Mouse (Mus musculus): ENCODE data around the gene Ube2n. TPM values are rescaled to one million over a fixed set of nuclear protein-coding genes. Genes with fewer than 3 reads are reported as not detected.
"Not testable (repeated sequence)": the region's sequence is repeated elsewhere in the genome, so short reads cannot be mapped to it uniquely, and the experiment has no call there.

The Ube2n gene
- total RNA-seq, 2 experiments from 2014 or later: 203 to 205 TPM

- DNase-seq (ENCODE audit: low spot score in 2 of 2): no peak
Observed at GRCm38 (mm10) chr10:95525037-95525675, 10.2 kb downstream of the Ube2n start.

GRCm38 (mm10) chr10:95525871-95526270 lies 10.9 kb downstream of the Ube2n start:
- no peak for DNase-seq (ENCODE audit: low spot score in 2 of 2)

GRCm38 (mm10) chr10:95526495-95527122 lies 11.7 kb downstream of the Ube2n start:
- DNase-seq (ENCODE audit: low spot score in 2 of 2): no peak

- DNase-seq (ENCODE audit: low spot score in 2 of 2): no peak
Observed at GRCm38 (mm10) chr10:95530551-95531121, 15.7 kb downstream of the Ube2n start.

- DNase-seq (ENCODE audit: low spot score in 2 of 2): no peak
Observed at GRCm38 (mm10) chr10:95532916-95533315, 18.0 kb downstream of the Ube2n start.

- DNase-seq (ENCODE audit: low spot score in 2 of 2): no peak
Observed at GRCm38 (mm10) chr10:95533382-95533781, 18.4 kb downstream of the Ube2n start.

- no peak for DNase-seq (ENCODE audit: low spot score in 2 of 2)
Observed at GRCm38 (mm10) chr10:95535399-95536221, 20.7 kb downstream of the Ube2n start.

GRCm38 (mm10) chr10:95536222-95536541 lies 21.2 kb downstream of the Ube2n start:
- no peak for DNase-seq (ENCODE audit: low spot score in 2 of 2)

- no peak for DNase-seq (ENCODE audit: low spot score in 2 of 2)
Observed at GRCm38 (mm10) chr10:95539260-95539659, 24.3 kb downstream of the Ube2n start.

- DNase-seq (ENCODE audit: low spot score in 2 of 2): no peak
Observed at GRCm38 (mm10) chr10:95539841-95540240, 24.9 kb downstream of the Ube2n start.

GRCm38 (mm10) chr10:95542916-95543315 lies 28.0 kb downstream of the Ube2n start:
- DNase-seq (ENCODE audit: low spot score in 2 of 2): peak in 1 of 2 experiments; percentile 77

GRCm38 (mm10) chr10:95543377-95543776 lies 28.4 kb downstream of the Ube2n start:
- no peak for DNase-seq (ENCODE audit: low spot score in 2 of 2)

- no peak for DNase-seq (ENCODE audit: low spot score in 2 of 2)
Observed at GRCm38 (mm10) chr10:95544004-95544403, 29.1 kb downstream of the Ube2n start.

GRCm38 (mm10) chr10:95544651-95545050 lies 29.7 kb downstream of the Ube2n start:
- DNase-seq (ENCODE audit: low spot score in 2 of 2): no peak

- no peak for DNase-seq (ENCODE audit: low spot score in 2 of 2)
Observed at GRCm38 (mm10) chr10:95545051-95545450, 30.1 kb downstream of the Ube2n start.

- DNase-seq (ENCODE audit: low spot score in 2 of 2): no peak
Observed at GRCm38 (mm10) chr10:95546178-95546577, 31.2 kb downstream of the Ube2n start.

GRCm38 (mm10) chr10:95548154-95548826 lies 33.3 kb downstream of the Ube2n start:
- DNase-seq (ENCODE audit: low spot score in 2 of 2): no peak

- DNase-seq (ENCODE audit: low spot score in 2 of 2): not testable (repeated sequence)
Observed at GRCm38 (mm10) chr10:95549080-95549479, 34.1 kb downstream of the Ube2n start.

- DNase-seq (ENCODE audit: low spot score in 2 of 2): no peak
Observed at GRCm38 (mm10) chr10:95550506-95550905, 35.6 kb downstream of the Ube2n start.

- DNase-seq (ENCODE audit: low spot score in 2 of 2): no peak
Observed at GRCm38 (mm10) chr10:95551752-95552151, 36.8 kb downstream of the Ube2n start.

- no peak for DNase-seq (ENCODE audit: low spot score in 2 of 2)
Observed at GRCm38 (mm10) chr10:95552326-95552725, 37.4 kb downstream of the Ube2n start.

Data from layer of hippocampus, postnatal 14 days (tissue).